Mouse (Mus musculus) skeletal muscle tissue, adult 2 months (tissue): ENCODE measurements at regions not wholly inside any gene's neighbourhood (a gene's known extent, or its start where the extent isn't known, plus 50 kb on each side); places are given as distances from the start of the nearest gene placed in this dataset.
"Not testable (repeated sequence)": the region's sequence is repeated elsewhere in the genome, so short reads cannot be mapped to it uniquely, and the experiment has no call there.

ENCODE experiments used
- DNase-seq: peaks from one replicate; pipeline ENCODE4 v3.0.0-alpha.2; 2012; ENCODE audit warnings: low read depth, low spot score

GRCm38 (mm10) chr5:96898120-96898672 is 99.3 kb upstream of the Bmp2k start:
- peak; percentile 50 for DNase-seq

GRCm38 (mm10) chr5:96898695-96899094 is 98.8 kb upstream of the Bmp2k start:
- no peak for DNase-seq

DNA sequence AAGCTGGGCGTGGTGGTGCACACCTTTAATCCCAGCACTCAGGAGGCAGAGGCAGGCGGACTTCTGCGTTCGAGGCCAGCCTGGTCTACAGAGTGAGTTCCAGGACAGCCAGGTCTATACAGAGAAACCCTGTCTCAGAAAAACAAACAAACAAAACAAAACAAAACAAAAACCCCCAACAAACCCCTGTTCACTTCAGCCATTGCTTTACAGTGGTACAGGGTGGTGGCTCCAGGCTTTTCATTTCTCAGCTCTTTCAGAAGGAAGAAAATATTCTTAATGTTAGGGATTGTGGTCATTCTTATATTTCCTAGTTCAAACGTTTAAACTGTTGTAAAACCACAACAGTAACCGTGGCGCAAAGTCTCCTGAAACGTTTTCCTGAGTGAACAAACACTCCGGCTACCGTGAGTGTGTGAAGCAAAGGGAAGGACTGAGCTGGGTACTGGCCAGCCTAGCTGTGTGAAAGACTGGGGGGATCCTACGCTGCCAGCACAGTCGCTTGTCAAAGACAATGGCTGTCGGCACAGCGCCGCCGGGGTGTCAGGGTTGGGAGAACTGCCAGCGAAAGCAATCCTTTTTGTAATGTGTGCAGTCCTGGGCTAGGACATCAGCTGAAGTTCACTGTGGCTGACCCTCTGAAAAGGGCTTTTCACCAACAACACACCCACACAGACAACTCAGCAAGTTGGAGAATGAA is 91.8 kb upstream of the Bmp2k start:
- DNase-seq: no peak

DNA sequence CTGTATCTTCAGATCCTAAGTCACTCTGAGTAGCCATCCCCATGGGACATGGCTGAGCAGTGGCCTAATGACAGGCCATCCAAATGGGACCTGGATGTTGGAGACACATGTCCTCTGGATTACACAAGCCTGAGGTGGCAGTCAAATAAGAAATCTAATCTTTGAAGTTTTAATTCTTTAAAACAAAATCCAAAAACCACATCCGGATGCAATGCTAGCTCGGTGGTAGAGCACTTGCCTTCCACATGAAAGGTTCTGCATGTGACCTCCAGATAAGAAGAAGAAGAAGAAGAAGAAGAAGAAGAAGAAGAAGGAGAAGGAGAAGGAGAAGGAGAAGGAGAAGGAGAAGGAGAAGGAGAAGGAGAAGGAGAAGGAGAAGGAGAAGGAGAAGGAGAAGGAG is 89.1 kb upstream of the Bmp2k start:
- not testable (repeated sequence) for DNase-seq

DNA sequence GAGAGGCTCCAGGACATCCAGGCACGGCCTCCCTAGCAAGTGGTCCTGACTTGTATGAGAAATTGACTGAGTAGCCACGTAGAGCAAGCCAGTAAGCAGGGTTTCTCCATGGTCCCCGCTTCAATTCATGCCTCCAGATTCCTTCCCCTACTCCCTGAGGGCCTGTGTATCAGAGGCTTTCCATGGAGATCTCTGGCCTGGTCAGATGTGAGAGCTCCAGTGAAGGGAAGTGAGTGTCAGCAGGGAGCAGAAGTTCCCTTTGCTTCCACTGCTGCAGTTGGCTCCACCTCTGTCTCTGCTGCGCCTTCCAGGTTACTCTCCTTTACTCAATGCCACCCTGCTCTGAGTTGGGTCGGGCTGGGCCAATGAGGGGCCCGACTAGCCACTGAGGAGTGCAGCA is 88.3 kb upstream of the Bmp2k start:
- no peak for DNase-seq

DNA sequence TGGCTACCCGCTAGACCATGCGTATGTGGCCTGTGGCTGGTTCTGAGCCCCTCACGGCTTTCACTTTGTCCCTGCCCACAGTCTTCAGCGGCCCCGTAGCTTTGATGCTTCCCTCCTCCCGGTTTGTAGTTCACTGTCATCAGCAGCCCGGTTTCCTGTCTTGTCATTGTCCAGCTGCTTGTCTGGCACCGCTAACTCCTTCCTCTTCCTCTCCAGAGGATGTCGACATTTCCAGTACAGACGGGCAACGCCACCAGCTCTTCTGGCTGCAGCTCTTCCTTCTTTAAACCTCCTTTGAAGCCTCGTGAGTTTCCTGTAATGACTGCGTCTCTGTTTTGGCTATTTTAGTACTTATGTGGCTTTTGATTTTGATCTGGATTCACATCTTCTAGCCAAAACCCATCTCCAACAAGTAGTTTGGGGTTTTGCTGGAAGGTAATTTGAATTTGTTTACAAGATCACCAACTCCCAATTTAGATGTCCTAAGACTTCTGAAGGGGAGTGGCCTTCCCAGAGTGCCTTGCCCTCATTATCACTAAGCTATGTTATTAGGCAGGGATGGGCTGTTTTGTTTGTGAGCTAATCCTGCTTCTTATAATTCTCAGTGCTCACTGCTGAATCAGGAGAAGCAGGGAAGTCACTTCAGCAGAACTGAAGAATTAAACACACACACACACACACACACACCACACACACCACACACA is 85.8 kb upstream of the Bmp2k start:
- peak; percentile 69 for DNase-seq

- DNase-seq: no peak
Measured at GRCm38 (mm10) chr5:96912254-96912635, 85.2 kb upstream of the Bmp2k start.

- no peak for DNase-seq
Measured at GRCm38 (mm10) chr5:96912781-96913180, 84.7 kb upstream of the Bmp2k start.

GRCm38 (mm10) chr5:96913711-96914110 is 83.8 kb upstream of the Bmp2k start:
- DNase-seq: no peak

- no peak for DNase-seq
Measured at GRCm38 (mm10) chr5:96914696-96915404, 82.6 kb upstream of the Bmp2k start.

- DNase-seq: no peak
Measured at GRCm38 (mm10) chr5:96916897-96917296, 80.6 kb upstream of the Bmp2k start.

DNA sequence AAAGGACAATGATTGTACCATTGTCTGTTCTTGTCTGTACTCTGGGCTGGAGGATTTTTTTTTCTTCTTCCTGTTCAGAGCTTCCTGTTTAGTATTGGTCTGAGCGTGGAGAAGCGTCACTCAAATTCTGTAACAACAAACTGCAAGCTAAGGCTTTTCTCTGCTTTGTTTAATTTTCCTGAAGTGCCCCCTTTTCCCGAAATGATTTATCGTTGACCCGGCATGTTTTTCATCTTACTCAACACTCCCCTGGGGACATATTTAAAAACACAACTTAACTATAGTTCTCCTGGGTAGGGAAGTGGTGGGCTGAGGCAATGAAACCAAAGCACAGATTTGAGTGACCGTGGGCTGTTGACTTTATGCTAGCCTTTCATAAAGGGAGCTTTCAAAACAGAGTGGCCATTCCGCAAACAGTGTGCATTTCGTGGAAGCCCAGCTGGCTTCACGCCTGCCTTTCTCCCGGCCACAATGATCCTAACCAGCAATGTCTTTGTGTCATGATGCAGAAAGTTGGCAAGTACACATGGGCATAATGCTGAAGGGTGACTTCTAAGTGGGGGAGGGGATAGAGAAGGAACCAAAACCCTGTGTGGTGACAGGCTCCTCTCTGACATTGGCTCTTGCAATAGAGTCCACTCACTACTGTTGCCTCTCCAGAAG is 79.8 kb upstream of the Bmp2k start:
- DNase-seq: peak; percentile 30

DNA sequence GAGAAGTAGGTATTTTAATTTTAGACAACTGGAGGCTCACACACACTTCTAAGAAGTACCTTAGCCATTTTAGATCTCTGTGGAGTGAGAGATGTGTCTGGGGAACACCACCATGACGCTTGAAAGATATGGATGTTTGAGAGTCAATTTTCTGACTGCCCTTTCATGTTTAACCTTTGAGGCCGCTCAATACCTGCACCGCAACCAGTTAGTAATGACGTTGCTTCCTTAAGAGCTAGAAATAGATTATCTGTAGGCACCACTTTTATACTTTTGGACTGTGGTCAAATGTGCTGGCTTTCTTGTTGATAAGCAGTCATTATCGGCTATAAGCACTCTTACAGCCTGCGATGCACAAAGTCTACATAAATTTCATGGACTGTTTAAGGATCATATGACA is 78.3 kb upstream of the Bmp2k start:
- no peak for DNase-seq

DNA sequence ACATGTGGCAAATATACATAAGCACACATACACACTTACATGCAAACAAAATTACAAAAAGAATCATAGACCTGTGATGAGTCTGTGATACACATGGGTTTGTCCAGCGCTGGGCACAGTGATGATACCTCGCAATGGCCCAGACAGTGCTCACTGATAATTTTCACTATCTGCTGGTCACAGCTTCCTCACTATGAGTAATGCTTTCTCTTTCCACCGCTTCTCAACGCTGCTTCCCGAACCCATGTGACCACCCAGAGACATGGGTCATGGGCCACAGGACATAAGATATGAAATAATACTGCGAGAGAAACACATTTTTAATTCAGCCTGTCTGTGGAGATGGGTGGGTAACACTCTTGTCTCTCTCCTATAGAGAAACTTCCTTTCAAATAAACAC is 76.5 kb upstream of the Bmp2k start:
- no peak for DNase-seq

- DNase-seq: no peak
Measured at GRCm38 (mm10) chr5:96921511-96921910, 76.0 kb upstream of the Bmp2k start.

DNA sequence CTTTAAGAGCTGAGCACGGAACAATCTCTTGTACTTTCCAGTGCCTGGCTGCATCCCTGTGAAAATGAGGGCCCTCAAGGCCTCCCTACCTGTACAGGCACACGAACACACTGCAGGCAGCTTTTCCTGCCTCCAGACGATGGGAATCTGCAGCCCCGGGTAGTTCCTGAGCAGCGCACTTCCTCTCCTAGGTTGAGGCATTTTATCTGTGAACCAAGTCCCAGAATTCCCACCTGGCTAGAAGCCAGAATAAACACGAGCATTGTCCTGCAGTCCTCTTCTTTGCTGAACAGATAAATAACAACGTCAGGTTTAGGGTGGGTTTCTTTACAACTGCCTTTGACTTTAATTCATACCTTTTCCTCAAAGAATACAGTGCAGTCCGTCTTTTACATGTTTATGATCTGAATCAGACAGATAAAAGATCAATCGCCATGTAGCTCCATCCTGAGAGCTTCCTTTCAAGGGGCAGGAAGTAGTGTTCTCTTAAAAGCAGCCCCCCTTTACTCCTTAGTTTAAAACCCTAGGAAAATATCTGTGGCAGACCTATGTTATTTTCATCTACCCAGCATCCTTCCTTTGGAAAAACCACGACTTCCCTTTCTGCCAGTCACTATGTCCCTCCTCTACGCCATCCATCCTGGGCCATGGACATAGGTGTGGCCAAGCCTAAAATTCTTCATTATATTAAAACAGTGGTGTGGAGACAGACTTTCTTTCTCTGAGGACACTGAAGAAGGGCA is 75.3 kb upstream of the Bmp2k start:
- no peak for DNase-seq

- DNase-seq: no peak
Measured at GRCm38 (mm10) chr5:96922716-96923076, 74.8 kb upstream of the Bmp2k start.

DNA sequence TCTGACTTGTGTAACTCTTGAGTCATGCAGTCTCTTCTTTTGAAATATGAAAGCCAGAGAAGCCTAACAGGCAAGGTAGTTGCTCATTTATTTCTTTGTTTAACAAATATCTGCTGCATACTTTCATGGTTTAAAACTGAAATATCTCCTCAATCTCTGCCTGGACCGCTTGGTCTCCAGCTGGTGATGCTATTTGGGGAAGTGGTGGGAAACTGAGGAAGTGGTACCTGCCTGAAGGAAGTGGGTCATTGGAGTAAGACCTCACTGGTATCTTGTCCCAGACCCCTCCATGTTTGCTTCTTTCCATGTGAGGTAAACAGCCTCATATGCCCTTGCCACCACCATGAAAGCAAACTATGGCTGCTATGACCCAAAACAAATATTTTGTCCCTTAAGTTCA is 74.0 kb upstream of the Bmp2k start:
- DNase-seq: no peak

GRCm38 (mm10) chr5:96924736-96925429 is 72.6 kb upstream of the Bmp2k start:
- no peak for DNase-seq

GRCm38 (mm10) chr5:96925943-96926342 is 71.5 kb upstream of the Bmp2k start:
- DNase-seq: no peak

GRCm38 (mm10) chr5:96931091-96931490 is 66.4 kb upstream of the Bmp2k start:
- no peak for DNase-seq
